Comparison of ENCODE assay signal across 16 mouse cellular contexts in the genomic region with DNA sequence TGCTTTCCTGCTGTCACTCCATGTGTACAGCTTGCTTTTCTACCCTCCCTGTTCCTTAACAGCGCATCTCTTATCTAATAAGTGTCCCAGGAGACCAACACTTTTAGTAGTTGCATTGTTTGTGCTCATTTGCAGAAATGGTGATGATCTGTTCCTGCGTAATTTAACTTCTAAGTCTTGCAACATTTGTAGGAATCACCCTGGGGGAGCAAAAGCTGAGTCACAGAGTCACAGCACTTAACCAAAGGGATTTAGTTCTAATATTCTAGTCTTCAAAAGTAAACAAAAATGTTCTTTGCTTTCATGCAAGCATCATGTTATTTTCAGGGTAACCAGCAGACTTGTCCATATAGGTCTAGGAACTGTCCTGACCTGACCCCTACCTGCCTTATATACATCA.
"Had no signal": no experiment of that assay in that cellular context is flagged by ENCODE, and none has a peak within 500 bp of the region (broad histone marks: within the 10 kb centered on the region; RNA-seq: fewer than 3 reads in every experiment).

No protein-coding gene starts in this region.

- H3K4me3 ChIP-seq: lung, embryonic 15.5 days; megakaryocyte, embryonic 14.5 days; midbrain, embryonic 12.5 days; neural tube, embryonic 12.5 days had no signal

- H3K27ac ChIP-seq: lung, embryonic 15.5 days; macrophage; midbrain, embryonic 12.5 days; neural tube, embryonic 12.5 days had no signal

- H3K36me3 ChIP-seq: lung, embryonic 15.5 days; midbrain, embryonic 12.5 days; neural tube, embryonic 12.5 days had no signal

- H3K9ac ChIP-seq: liver, postnatal 0 days; lung, embryonic 15.5 days; midbrain, embryonic 12.5 days; neural tube, embryonic 12.5 days had no signal

- H3K4me1 ChIP-seq: lung, embryonic 15.5 days; megakaryocyte, embryonic 14.5 days; midbrain, embryonic 12.5 days; neural tube, embryonic 12.5 days had no signal

- H3K27me3 ChIP-seq: lung, embryonic 15.5 days; megakaryocyte, embryonic 14.5 days; midbrain, embryonic 12.5 days; neural tube, embryonic 12.5 days had no signal

- DNase-seq: liver, postnatal 0 days; lung, adult 2 months; lung, postnatal 14 days; lung, postnatal 36 days; midbrain, embryonic 14.5 days; right cerebral cortex, postnatal 14 days; thymus, adult 18-20 months; thymus, postnatal 14 days; thymus, postnatal 36 days had no signal

- H3K9me3 ChIP-seq: lung, embryonic 15.5 days; megakaryocyte, embryonic 14.5 days; midbrain, embryonic 12.5 days; neural tube, embryonic 12.5 days had no signal

- H3K4me2 ChIP-seq: lung, embryonic 15.5 days; midbrain, embryonic 12.5 days; neural tube, embryonic 12.5 days had no signal

- ATAC-seq: liver, postnatal 0 days; lung, postnatal 0 days; midbrain, embryonic 16.5 days had no signal
